ENCODE assay signal across 11 mouse cellular contexts in genomic region chr14:34372646-34373045, GRCm38 (mm10). TPM values are rescaled to one million over a fixed set of nuclear protein-coding genes. Genes with fewer than 3 reads are reported as not detected.
DNase-seq lines count a peak whose midpoint lies in the region; ATAC-seq lines count a peak whose summit lies in the region.
"Had no signal": no experiment of that assay in that cellular context is flagged by ENCODE, and none has a peak within 500 bp of the region (broad histone marks: within the 10 kb centered on the region; RNA-seq: fewer than 3 reads in every experiment).

No protein-coding gene starts in this region.

- H3K4me1 ChIP-seq in midbrain, embryonic 14.5 days (ENCODE audit: control insufficient read depth, insufficient read depth, low read length) = 0 out of 2 replicates have a peak, but pooled peaks cover 2% of the 10 kb centered on the region
- H3K4me1 ChIP-seq in midbrain, embryonic 15.5 days = no peaks in the 10 kb centered on the region
- H3K4me1 ChIP-seq in heart, embryonic 15.5 days (replicated peaks) = peaks cover 17% of the 10 kb centered on the region

- no peaks in the 10 kb centered on the region for H3K9me3 ChIP-seq in midbrain, embryonic 14.5 days (ENCODE audit: control insufficient read depth, low read length)
- no peaks in the 10 kb centered on the region for H3K9me3 ChIP-seq in midbrain, embryonic 15.5 days
- H3K9me3 ChIP-seq in heart, embryonic 15.5 days (replicated peaks) = no peaks in the 10 kb centered on the region
- H3K9me3 ChIP-seq: embryonic facial prominence, embryonic 15.5 days had no signal

- H3K36me3 ChIP-seq in midbrain, embryonic 14.5 days (ENCODE audit: control insufficient read depth, insufficient read depth, low read length) = no peaks in the 10 kb centered on the region
- no peaks in the 10 kb centered on the region for H3K36me3 ChIP-seq in midbrain, embryonic 15.5 days (replicated peaks)
- H3K36me3 ChIP-seq in heart, embryonic 15.5 days = no peaks in the 10 kb centered on the region
- H3K36me3 ChIP-seq: embryonic facial prominence, embryonic 15.5 days had no signal

- peak; percentile 51 for DNase-seq in midbrain, embryonic 14.5 days
- peak; percentile 59 for DNase-seq in adrenal gland, adult 2 months
- peak; percentile 32 to 56 for DNase-seq in lung, adult 18-20 months
- peak; percentile 36 for DNase-seq in right cerebral cortex, postnatal 25 days

- no peak for ATAC-seq in midbrain, embryonic 14.5 days (ENCODE audit: low FRiP score, low TSS enrichment)
- ATAC-seq in midbrain, embryonic 15.5 days (replicated peaks) = no peak
- 0 out of 2 replicates have a peak, but pooled peaks have one; percentile 45 for ATAC-seq in common myeloid progenitor, adult 5-6 weeks (replicated peaks; ENCODE audit: low read depth, poor library complexity, severe bottlenecking)
- ATAC-seq in heart, embryonic 15.5 days (replicated peaks; ENCODE audit: insufficient number of reproducible peaks, insufficient read depth, low FRiP score, low read depth) = peak; percentile 45; the same call in 1 of the 2 replicates
- no peak for ATAC-seq in activated CD4-positive, CD25-positive, alpha-beta regulatory T cell, adult 4 months

- H3K4me3 ChIP-seq in midbrain, embryonic 14.5 days (replicated peaks; ENCODE audit: low read depth, low read length) = no peak overlapping the region
- H3K4me3 ChIP-seq in midbrain, embryonic 15.5 days = no peak overlapping the region
- H3K4me3 ChIP-seq in heart, embryonic 15.5 days = no peak overlapping the region
- H3K4me3 ChIP-seq: embryonic facial prominence, embryonic 15.5 days had no signal

- WGBS in midbrain, embryonic 14.5 days = 79% methylated on average over 6 of the region's 6 CpGs
- WGBS in midbrain, embryonic 15.5 days = 84% methylated on average over 6 of the region's 6 CpGs
- WGBS in heart, embryonic 15.5 days = 78% methylated on average over 6 of the region's 6 CpGs

- H3K9ac ChIP-seq in midbrain, embryonic 14.5 days (replicated peaks; ENCODE audit: low read length) = no peak overlapping the region
- no peak overlapping the region for H3K9ac ChIP-seq in midbrain, embryonic 15.5 days
- H3K9ac ChIP-seq in heart, embryonic 15.5 days = no peak overlapping the region
- H3K9ac ChIP-seq: embryonic facial prominence, embryonic 15.5 days had no signal

- H3K27ac ChIP-seq in midbrain, embryonic 14.5 days (replicated peaks; ENCODE audit: low read depth, low read length) = no peak overlapping the region
- H3K27ac ChIP-seq in midbrain, embryonic 15.5 days = no peak overlapping the region
- no peak overlapping the region for H3K27ac ChIP-seq in heart, embryonic 15.5 days
- H3K27ac ChIP-seq: embryonic facial prominence, embryonic 15.5 days had no signal

- no peak overlapping the region for H3K4me2 ChIP-seq in midbrain, embryonic 14.5 days (ENCODE audit: low read length)
- H3K4me2 ChIP-seq in midbrain, embryonic 15.5 days = no peak overlapping the region
- no peak overlapping the region for H3K4me2 ChIP-seq in heart, embryonic 15.5 days
- H3K4me2 ChIP-seq: embryonic facial prominence, embryonic 15.5 days had no signal

- H3K27me3 ChIP-seq in midbrain, embryonic 14.5 days (ENCODE audit: control insufficient read depth, insufficient read depth, low read length) = no peaks in the 10 kb centered on the region
- H3K27me3 ChIP-seq in midbrain, embryonic 15.5 days (replicated peaks) = no peaks in the 10 kb centered on the region
- H3K27me3 ChIP-seq in heart, embryonic 15.5 days = no peaks in the 10 kb centered on the region
- H3K27me3 ChIP-seq: embryonic facial prominence, embryonic 15.5 days had no signal

RNA-seq across cellular contexts. Expression of gene Sncg, which starts 1.9 kb away (rescaled TPM):
- polyA plus RNA-seq in midbrain, embryonic 14.5 days (2014; fragmentation: Nextera tagmentation; extraction: Ambion mirVana) = 55.8 and 59.8 TPM in 2 replicates
- 36.7 and 45.2 TPM in 2 replicates for polyA plus RNA-seq in midbrain, embryonic 15.5 days (2015; fragmentation: Nextera tagmentation; extraction: Ambion mirVana)
- 10 to 100 TPM; 20.5 to 38.5 TPM for total RNA-seq in adrenal gland, adult 2 months (2021)
- 26.1 and 33.8 TPM in 2 replicates for polyA plus RNA-seq in adrenal gland, adult 2 months (2012; rRNA removed)
- total RNA-seq in common myeloid progenitor, adult 5-6 weeks (2017) = not detected in 2 replicates
- polyA plus RNA-seq in heart, embryonic 15.5 days (2015; fragmentation: Nextera tagmentation; extraction: Ambion mirVana) = 1.7 and 9.5 TPM in 2 replicates
- not detected for polyA plus RNA-seq in activated CD4-positive, CD25-positive, alpha-beta regulatory T cell, adult 4 months (2017; shearing (Covaris generic))

RNA-seq across cellular contexts. Expression of gene Mmrn2, which starts 2.6 kb away (rescaled TPM):
- polyA plus RNA-seq in midbrain, embryonic 14.5 days (2014; fragmentation: Nextera tagmentation; extraction: Ambion mirVana) = 1.8 and 4.2 TPM in 2 replicates
- 4.7 and 5.0 TPM in 2 replicates for polyA plus RNA-seq in midbrain, embryonic 15.5 days (2015; fragmentation: Nextera tagmentation; extraction: Ambion mirVana)
- total RNA-seq in adrenal gland, adult 2 months (2021) = 10 to 100 TPM; 26.5 to 42.4 TPM
- polyA plus RNA-seq in adrenal gland, adult 2 months (2012; rRNA removed) = 16.7 and 17.1 TPM in 2 replicates
- not detected in 2 replicates for total RNA-seq in common myeloid progenitor, adult 5-6 weeks (2017)
- polyA plus RNA-seq in heart, embryonic 15.5 days (2015; fragmentation: Nextera tagmentation; extraction: Ambion mirVana) = 26.0 and 29.7 TPM in 2 replicates
- not detected for polyA plus RNA-seq in activated CD4-positive, CD25-positive, alpha-beta regulatory T cell, adult 4 months (2017; shearing (Covaris generic))

RNA-seq across cellular contexts. Expression of gene Fam25c, which starts 17.4 kb away (rescaled TPM):
- not detected in 2 replicates for polyA plus RNA-seq in midbrain, embryonic 14.5 days (2014; fragmentation: Nextera tagmentation; extraction: Ambion mirVana)
- not detected in 2 replicates for polyA plus RNA-seq in midbrain, embryonic 15.5 days (2015; fragmentation: Nextera tagmentation; extraction: Ambion mirVana)
- total RNA-seq in adrenal gland, adult 2 months (2021) = not detected
- polyA plus RNA-seq in adrenal gland, adult 2 months (2012; rRNA removed) = not detected in 2 replicates
- total RNA-seq in common myeloid progenitor, adult 5-6 weeks (2017) = not detected in 2 replicates
- not detected in 2 replicates for polyA plus RNA-seq in heart, embryonic 15.5 days (2015; fragmentation: Nextera tagmentation; extraction: Ambion mirVana)
- polyA plus RNA-seq in activated CD4-positive, CD25-positive, alpha-beta regulatory T cell, adult 4 months (2017; shearing (Covaris generic)) = not detected
- total RNA-seq: layer of hippocampus, postnatal 36 days had no signal
- polyA plus RNA-seq: small intestine, adult 2 months had no signal

Comparison
In these comparisons a context has a peak if more than half of its experiments do, and no peak if none do; other contexts are left out.
1. ATAC-seq: peak in common myeloid progenitor, adult 5-6 weeks (single experiment) and heart, embryonic 15.5 days (single experiment); none in midbrain, embryonic 14.5 days (single experiment), midbrain, embryonic 15.5 days (single experiment) and activated CD4-positive, CD25-positive, alpha-beta regulatory T cell, adult 4 months (single experiment).
2. Peak in every context shown above with its lines, with median percentiles within 50 percentile points of each other: DNase-seq.